Mouse (Mus musculus) midbrain, embryonic 13.5 days (tissue): ENCODE measurements around the gene Iscu. TPM values are rescaled to one million over a fixed set of nuclear protein-coding genes. Genes with fewer than 3 reads are reported as not detected.
"Not testable (repeated sequence)": the region's sequence is repeated elsewhere in the genome, so short reads cannot be mapped to it uniquely, and the experiment has no call there.

ENCODE experiments used
- ATAC-seq: fragments of 200-750 bp; cut with Nextera tagmentation; 2 replicates; pipeline ENCODE4 v1.8.0; 2017; ENCODE audit warnings: mild to moderate bottlenecking, moderate TSS enrichment, moderate library complexity
- H3K27ac ChIP-seq: fragments of 300-500 bp; sonication (generic); 2 replicates; pipeline ENCODE4 v1.5.1; 2015; ENCODE audit warnings: inconsistent platforms, mild to moderate bottlenecking, moderate library complexity
- H3K27me3 ChIP-seq: fragments of 300-500 bp; sonication (generic); 2 replicates; pipeline ENCODE4 v1.6.1; 2015; ENCODE audit warnings: mild to moderate bottlenecking, inconsistent platforms
- H3K36me3 ChIP-seq: fragments of 300-500 bp; sonication (generic); 2 replicates; pipeline ENCODE4 v1.6.1; 2015; ENCODE audit warnings: mild to moderate bottlenecking, inconsistent platforms
- H3K4me1 ChIP-seq: fragments of 300-500 bp; sonication (generic); replicated peaks from 2 replicates; pipeline ENCODE4 v1.6.1; 2015; ENCODE audit warnings: inconsistent platforms
- H3K4me2 ChIP-seq: fragments of 300-500 bp; sonication (generic); replicated peaks from 2 replicates; pipeline ENCODE4 v1.6.1; 2015; ENCODE audit warnings: moderate library complexity, mild to moderate bottlenecking, inconsistent platforms
- H3K4me3 ChIP-seq: fragments of 300-500 bp; sonication (generic); replicated peaks from 2 replicates; pipeline ENCODE4 v1.5.1; 2015; ENCODE audit warnings: mild to moderate bottlenecking, inconsistent platforms
- H3K9ac ChIP-seq: fragments of 300-500 bp; sonication (generic); replicated peaks from 2 replicates; pipeline ENCODE4 v1.6.1; 2015; ENCODE audit warnings: mild to moderate bottlenecking, inconsistent platforms
- H3K9me3 ChIP-seq: fragments of 300-500 bp; sonication (generic); 2 replicates; pipeline ENCODE4 v1.6.1; 2016; ENCODE audit warnings: mild to moderate bottlenecking, inconsistent platforms
- WGBS: fragments of 180-500 bp; shearing (Covaris S2); methylation state at CpG from one replicate; pipeline ENCODE4 v1.1.7; 2015; 5-methylcytosine and 5-hydroxymethylcytosine counted together
- polyA plus RNA-seq: library from polyadenylated mRNA; unstranded; fragments of >200 nt; fragmentation: Nextera tagmentation; extraction: Ambion mirVana; gene quantifications from 2 replicates; pipeline ENCODE4 v1.2.1, GENCODE M21; 2015

Gene Iscu
- polyA plus RNA-seq, 1 experiment from 2014 or later = 93.0 TPM

GRCm38 (mm10) chr5:113796401-113797148 is 24.0 kb downstream of the Iscu start:
- Histone ChIP-seq H3K4me1 (peaks cover 23% of the 10 kb centered on the region), H3K27me3 (peaks cover 13% of the 10 kb centered on the region), H3K4me2 (no peak overlapping the region), H3K36me3 (no peaks in the 10 kb centered on the region), H3K4me3 (no peak overlapping the region), H3K9me3 (no peaks in the 10 kb centered on the region), H3K27ac (no peak overlapping the region), H3K9ac (no peak overlapping the region)
- 12% methylated on average over 13 of the region's 13 CpGs for WGBS
- no peak for ATAC-seq

- peaks cover 23% of the 10 kb centered on the region for H3K4me1 ChIP-seq
- H3K36me3 ChIP-seq = no peaks in the 10 kb centered on the region
- H3K9ac ChIP-seq = no peak overlapping the region
- 13% methylated on average over 19 of the region's 19 CpGs for WGBS
- H3K9me3 ChIP-seq = no peaks in the 10 kb centered on the region
- ATAC-seq = no peak
- H3K27me3 ChIP-seq = peaks cover 13% of the 10 kb centered on the region
- no peak overlapping the region for H3K4me3 ChIP-seq
- no peak overlapping the region for H3K27ac ChIP-seq
- H3K4me2 ChIP-seq = no peak overlapping the region
Observed at GRCm38 (mm10) chr5:113797149-113797882, 24.8 kb downstream of the Iscu start.

DNA sequence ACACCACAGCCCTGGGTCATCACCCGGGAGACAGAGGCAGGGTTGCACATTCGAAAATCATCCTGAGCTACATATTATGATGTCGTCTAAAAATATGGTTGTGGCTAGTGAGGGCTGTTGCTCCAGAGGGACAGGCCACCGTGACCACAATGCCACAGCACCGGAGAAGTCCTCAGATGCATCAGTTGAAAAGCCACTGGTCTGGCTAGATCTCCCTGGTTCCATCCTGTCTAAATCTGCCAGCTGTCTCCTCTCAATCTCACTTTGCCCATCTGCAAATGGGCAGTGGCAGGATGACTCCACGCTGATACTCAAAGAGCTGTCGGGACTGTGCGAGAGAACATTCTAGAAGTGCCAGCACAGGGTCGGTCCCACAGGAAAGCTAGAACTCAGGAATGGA is 26.0 kb downstream of the Iscu start:
- Histone ChIP-seq H3K4me1 (peaks cover 23% of the 10 kb centered on the region), H3K36me3 (no peaks in the 10 kb centered on the region), H3K4me3 (no peak overlapping the region), H3K4me2 (no peak overlapping the region), H3K9me3 (no peaks in the 10 kb centered on the region), H3K27me3 (peaks cover 13% of the 10 kb centered on the region), H3K27ac (no peak overlapping the region), H3K9ac (no peak overlapping the region)
- ATAC-seq = no peak
- WGBS = 85% methylated on average over 9 of the region's 9 CpGs

DNA sequence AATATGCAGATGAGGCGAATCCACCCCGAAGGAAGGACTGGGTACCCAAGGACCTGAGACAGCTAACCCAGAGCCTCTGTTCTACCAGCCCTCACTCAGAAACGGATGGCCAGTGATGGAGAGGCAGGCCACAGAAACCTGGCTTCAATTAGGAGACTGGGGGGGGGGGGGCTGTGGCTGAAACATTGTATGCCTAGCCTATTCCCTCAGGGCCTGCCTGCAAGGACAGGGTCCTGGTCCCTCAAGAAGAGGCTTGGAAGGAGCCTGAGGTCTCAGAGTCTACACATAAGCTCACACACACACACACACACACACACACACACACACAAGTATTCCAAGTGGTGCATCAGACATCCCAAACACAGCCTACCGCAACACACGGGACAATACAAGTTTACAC is 27.1 kb downstream of the Iscu start:
- H3K27me3 ChIP-seq = peaks cover 13% of the 10 kb centered on the region
- H3K9me3 ChIP-seq = no peaks in the 10 kb centered on the region
- peaks cover 23% of the 10 kb centered on the region for H3K4me1 ChIP-seq
- H3K27ac ChIP-seq = peak overlapping the region; percentile 4; the same call in 1 of the 2 replicates
- 49% methylated on average over 5 of the region's 5 CpGs for WGBS
- H3K4me3 ChIP-seq = no peak overlapping the region
- H3K9ac ChIP-seq = no peak overlapping the region
- no peak overlapping the region for H3K4me2 ChIP-seq
- no peaks in the 10 kb centered on the region for H3K36me3 ChIP-seq
- no peak for ATAC-seq

DNA sequence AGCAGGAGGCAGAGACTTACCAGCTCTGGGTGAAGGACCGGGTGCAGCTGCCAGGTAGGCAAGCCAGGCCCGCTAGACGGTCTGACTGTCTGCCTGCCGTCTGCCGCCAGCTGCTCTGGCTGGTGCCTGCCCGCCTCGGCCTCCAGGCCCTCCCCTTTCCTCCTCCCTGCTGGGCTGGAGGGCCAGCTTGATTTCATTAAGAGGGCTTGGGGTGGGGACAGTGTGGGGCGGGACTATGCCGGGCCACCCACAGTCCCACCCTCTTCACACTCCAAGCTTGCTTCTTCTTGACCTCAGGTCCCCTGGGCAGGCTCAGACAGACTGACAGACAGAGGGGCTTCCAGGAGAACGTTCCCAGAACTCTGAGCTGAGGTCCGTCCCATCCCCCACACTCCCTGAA is 27.7 kb downstream of the Iscu start, which contains the start of gene Tmem119:
TSS of gene Tmem119 (minus strand) at position 237 of the 400 bp plus-strand sequence.
- Histone ChIP-seq H3K27me3 (peaks cover 13% of the 10 kb centered on the region), H3K9me3 (no peaks in the 10 kb centered on the region), H3K4me3 (no peak within 1 kb of the TSS), H3K27ac (peak within 1 kb of the TSS; percentile 4; the same call in 1 of the 2 replicates), H3K4me2 (0 out of 2 replicates have a peak within 1 kb of the TSS, but pooled peaks have one; percentile 9), H3K4me1 (peaks cover 23% of the 10 kb centered on the region), H3K36me3 (no peaks in the 10 kb centered on the region), H3K9ac (no peak within 1 kb of the TSS)
- ATAC-seq = peak; percentile 82
- under 1% methylated on average over 11 of the region's 11 CpGs for WGBS

DNA sequence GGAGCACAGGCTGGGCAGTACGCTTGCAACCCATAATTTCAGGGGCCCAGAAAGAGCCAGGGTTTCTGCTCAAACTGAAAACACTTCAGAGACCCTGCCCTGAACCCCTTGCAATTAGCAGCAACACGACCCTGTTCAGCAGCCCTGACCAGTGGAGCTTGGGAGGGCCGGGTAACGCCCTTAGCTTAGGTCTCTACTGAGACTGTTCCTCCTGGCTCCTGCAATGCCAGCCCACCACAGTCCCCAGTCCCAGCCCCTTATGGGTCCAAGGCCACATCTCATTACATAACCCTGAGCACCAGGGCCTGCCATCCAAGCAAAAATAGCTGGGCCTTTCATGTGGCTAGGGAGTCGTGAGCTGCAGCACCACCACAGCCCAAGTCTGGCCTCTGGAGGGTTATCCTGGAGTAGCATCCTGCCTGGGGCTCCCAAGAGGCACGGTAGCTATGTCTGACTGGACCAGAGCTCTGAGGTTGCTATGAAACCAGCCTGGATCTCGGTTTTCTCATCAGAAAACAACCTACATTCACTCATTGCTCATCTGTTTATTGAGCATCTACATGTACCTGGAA is 31.9 kb downstream of the Iscu start:
- no peaks in the 10 kb centered on the region for H3K9me3 ChIP-seq
- H3K9ac ChIP-seq = no peak overlapping the region
- WGBS = 67% methylated on average over 7 of the region's 7 CpGs
- H3K27ac ChIP-seq = no peak overlapping the region
- H3K36me3 ChIP-seq = no peaks in the 10 kb centered on the region
- peaks cover 12% of the 10 kb centered on the region for H3K4me1 ChIP-seq
- H3K4me2 ChIP-seq = no peak overlapping the region
- no peaks in the 10 kb centered on the region for H3K27me3 ChIP-seq
- ATAC-seq = no peak
- no peak overlapping the region for H3K4me3 ChIP-seq

- peaks cover 3% of the 10 kb centered on the region for H3K4me1 ChIP-seq
- no peak overlapping the region for H3K4me3 ChIP-seq
- no peak overlapping the region for H3K4me2 ChIP-seq
- no peak for ATAC-seq
- no peak overlapping the region for H3K27ac ChIP-seq
- no peak overlapping the region for H3K9ac ChIP-seq
- 90% methylated on average over 9 of the region's 9 CpGs for WGBS
- H3K27me3 ChIP-seq = no peaks in the 10 kb centered on the region
- H3K9me3 ChIP-seq = no peaks in the 10 kb centered on the region
- no peaks in the 10 kb centered on the region for H3K36me3 ChIP-seq
Observed at GRCm38 (mm10) chr5:113805301-113805700, 32.8 kb downstream of the Iscu start.

DNA sequence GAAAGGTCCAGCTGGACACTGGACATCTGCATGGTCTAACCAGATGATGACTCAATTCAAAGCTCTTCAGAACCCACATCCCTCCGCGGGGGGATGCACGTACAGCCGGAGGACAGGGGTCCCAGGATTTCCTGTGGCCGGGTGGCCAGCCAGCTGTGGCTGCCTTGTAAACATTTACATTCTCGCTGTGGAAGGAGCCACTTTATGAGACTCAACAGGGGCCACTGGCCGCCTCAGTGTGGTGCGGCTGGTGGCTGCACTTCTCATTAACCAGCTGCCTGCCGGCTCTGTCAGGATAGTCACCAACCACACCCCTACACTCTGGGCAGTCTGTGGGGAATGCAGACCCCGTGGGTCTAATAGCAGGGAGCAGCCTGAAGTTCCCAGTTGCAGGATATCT is 33.9 kb downstream of the Iscu start:
- no peak overlapping the region for H3K4me2 ChIP-seq
- H3K27ac ChIP-seq = no peak overlapping the region
- H3K4me3 ChIP-seq = no peak overlapping the region
- 40% methylated on average over 10 of the region's 10 CpGs for WGBS
- no peaks in the 10 kb centered on the region for H3K36me3 ChIP-seq
- peaks cover 7% of the 10 kb centered on the region; the same call in 1 of the 2 replicates for H3K9me3 ChIP-seq
- H3K27me3 ChIP-seq = no peaks in the 10 kb centered on the region
- no peaks in the 10 kb centered on the region for H3K4me1 ChIP-seq
- H3K9ac ChIP-seq = no peak overlapping the region
- ATAC-seq = no peak

- no peak overlapping the region for H3K27ac ChIP-seq
- no peaks in the 10 kb centered on the region for H3K27me3 ChIP-seq
- no peak overlapping the region for H3K4me2 ChIP-seq
- no peak overlapping the region for H3K9ac ChIP-seq
- no peaks in the 10 kb centered on the region for H3K4me1 ChIP-seq
- H3K36me3 ChIP-seq = no peaks in the 10 kb centered on the region
- 72% methylated on average over 9 of the region's 9 CpGs for WGBS
- no peak for ATAC-seq
- peaks cover 7% of the 10 kb centered on the region; the same call in 1 of the 2 replicates for H3K9me3 ChIP-seq
- no peak overlapping the region for H3K4me3 ChIP-seq
Observed at GRCm38 (mm10) chr5:113807712-113808111, 35.2 kb downstream of the Iscu start.

- ATAC-seq = no peak
- Histone ChIP-seq H3K4me3 (no peak overlapping the region), H3K9ac (no peak overlapping the region), H3K36me3 (no peaks in the 10 kb centered on the region), H3K4me1 (no peaks in the 10 kb centered on the region), H3K27me3 (no peaks in the 10 kb centered on the region), H3K27ac (no peak overlapping the region), H3K9me3 (peaks cover 7% of the 10 kb centered on the region; the same call in 1 of the 2 replicates), H3K4me2 (no peak overlapping the region)
- WGBS = 88% methylated on average over 2 of the region's 2 CpGs
Observed at GRCm38 (mm10) chr5:113808177-113808576, 35.6 kb downstream of the Iscu start.

- no peak for ATAC-seq
- Histone ChIP-seq H3K4me1 (no peaks in the 10 kb centered on the region), H3K4me2 (no peak overlapping the region), H3K9ac (no peak overlapping the region), H3K9me3 (peaks cover 7% of the 10 kb centered on the region; the same call in 1 of the 2 replicates), H3K4me3 (no peak overlapping the region), H3K36me3 (no peaks in the 10 kb centered on the region), H3K27ac (no peak overlapping the region), H3K27me3 (0 out of 2 replicates have a peak, but pooled peaks cover 6% of the 10 kb centered on the region)
- WGBS = 92% methylated on average over 4 of the region's 4 CpGs
Observed at GRCm38 (mm10) chr5:113810111-113810510, 37.6 kb downstream of the Iscu start.

DNA sequence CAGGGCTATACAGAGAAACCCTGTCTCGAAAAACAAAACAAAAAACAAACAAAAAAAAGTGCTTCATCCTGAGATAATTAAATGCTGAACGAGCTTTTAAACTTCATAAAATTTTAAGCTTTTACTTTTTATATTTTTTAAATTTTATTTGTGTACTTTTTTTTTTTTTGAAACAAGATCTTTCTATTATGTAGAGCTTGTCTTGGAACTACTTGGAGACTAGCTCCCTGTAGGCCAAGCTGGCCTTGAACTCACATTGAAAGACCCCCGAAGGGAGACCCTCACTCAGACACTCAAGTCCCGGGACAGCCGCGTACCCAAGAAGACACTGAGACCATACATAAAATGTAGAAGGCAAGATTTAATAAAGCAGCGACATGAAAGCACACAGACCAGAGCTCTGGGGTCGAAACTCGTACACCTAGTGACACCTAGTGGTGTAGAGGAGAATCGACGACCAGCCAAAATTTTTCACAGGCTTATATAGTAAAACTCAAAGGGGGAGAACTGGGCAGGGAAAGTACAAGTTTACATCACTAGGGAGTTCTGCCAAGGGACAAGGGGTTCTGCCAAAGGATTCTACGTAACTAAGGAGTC is 39.4 kb downstream of the Iscu start:
- WGBS = 23% methylated on average over 11 of the region's 12 CpGs
- ATAC-seq, H3K4me3 ChIP-seq, H3K9me3 ChIP-seq, H3K27me3 ChIP-seq, H3K36me3 ChIP-seq, H3K9ac ChIP-seq, H3K4me1 ChIP-seq, H3K27ac ChIP-seq, H3K4me2 ChIP-seq: not testable (repeated sequence)
